Mouse (Mus musculus) thymus, adult 2 months (tissue): ENCODE data around the gene Apeh.

Source experiments
- CTCF ChIP-seq: fragments of 200-500 bp; IDR thresholded peaks from 2 replicates; pipeline ENCODE4 v1.5.1; 2012; ENCODE audit warnings: mild to moderate bottlenecking, control low read depth, low read length, moderate library complexity, borderline replicate concordance; ENCODE audit not compliant: control insufficient read depth, poor library complexity, insufficient read depth; ENCODE audit errors: extremely low read depth
- POLR2A ChIP-seq: fragments of 200-500 bp; IDR thresholded peaks from 2 replicates; pipeline ENCODE4 v1.6.1; 2012; ENCODE audit warnings: mild to moderate bottlenecking, low read length, control low read depth, moderate library complexity; ENCODE audit not compliant: control insufficient read depth, poor library complexity, insufficient read depth; ENCODE audit errors: extremely low read depth

GRCm38 (mm10) chr9:108143470-108143869 lies 49.1 kb upstream of the Apeh start:
- TF ChIP-seq POLR2A, result no peak
- TF ChIP-seq CTCF, result no peak
